Mouse (Mus musculus): ENCODE results near the gene Il6ra.

The Il6ra gene

GRCm38 (mm10) chr3:89909703-89910542 is 3.1 kb downstream of the Il6ra start:
- DNase-seq (ENCODE audit: low read depth, low spot score), result no peak

DNA sequence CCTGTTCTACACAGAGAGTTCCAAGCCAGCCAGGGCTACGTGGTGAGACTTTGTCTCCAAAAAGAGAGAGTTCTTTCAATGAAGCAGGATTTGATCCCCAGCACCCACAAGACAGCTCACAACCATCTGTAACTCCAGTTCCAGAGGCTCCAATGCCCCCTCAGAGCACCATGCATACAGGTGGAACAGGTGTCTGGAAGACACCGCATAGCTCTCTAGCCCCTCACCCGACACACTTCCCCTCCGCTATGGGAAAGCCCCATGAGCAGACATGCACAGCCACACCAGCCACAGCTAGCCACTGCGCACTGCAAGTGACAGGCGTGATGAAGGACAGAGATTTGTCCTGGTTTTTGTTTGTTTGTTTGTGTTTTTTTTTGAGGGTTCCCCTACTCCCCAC is 4.2 kb downstream of the Il6ra start:
- peak; percentile 70 for DNase-seq (ENCODE audit: low read depth, low spot score)

DNA sequence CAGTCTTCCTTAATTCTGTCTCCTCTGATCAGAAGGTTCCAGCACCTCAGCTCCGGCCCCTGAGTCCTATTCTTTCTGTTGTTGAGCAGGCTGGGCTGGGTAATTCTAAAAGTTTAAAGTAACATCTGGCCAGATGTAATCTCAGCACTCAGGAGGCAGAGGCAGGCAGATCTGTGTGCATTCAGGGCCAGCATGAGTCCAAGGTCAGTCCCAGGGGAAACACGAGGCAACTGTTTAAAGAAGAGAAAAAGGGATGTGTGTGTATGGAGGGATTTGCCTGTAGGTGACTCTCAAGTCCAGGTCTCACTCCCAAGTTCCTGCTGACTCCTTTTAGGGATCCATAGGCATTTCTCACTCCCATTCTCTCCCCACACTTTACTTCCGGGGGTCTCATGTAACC is 5.2 kb downstream of the Il6ra start:
- no peak for DNase-seq (ENCODE audit: low read depth, low spot score)

DNA sequence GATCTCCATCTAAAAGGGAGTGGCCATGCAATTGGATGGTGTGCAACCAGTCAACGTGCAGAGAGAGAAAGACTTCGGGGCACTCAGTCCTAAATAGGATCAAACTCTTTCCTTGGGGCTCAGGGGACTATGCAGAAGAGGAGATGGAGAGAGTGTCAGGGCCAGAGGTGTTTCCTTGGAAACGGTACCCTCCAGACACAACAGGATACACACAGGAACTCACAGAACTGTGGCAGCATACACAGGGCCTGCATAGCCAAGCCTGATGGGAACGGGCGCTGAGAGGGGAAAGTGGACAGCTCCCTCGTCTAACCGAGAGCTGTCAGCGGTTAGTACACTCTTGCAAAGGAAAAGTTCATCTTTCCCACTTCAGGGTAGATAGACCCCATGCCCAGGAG is 13.5 kb downstream of the Il6ra start:
- peak; percentile 47 for DNase-seq (ENCODE audit: low read depth, low spot score)

DNA sequence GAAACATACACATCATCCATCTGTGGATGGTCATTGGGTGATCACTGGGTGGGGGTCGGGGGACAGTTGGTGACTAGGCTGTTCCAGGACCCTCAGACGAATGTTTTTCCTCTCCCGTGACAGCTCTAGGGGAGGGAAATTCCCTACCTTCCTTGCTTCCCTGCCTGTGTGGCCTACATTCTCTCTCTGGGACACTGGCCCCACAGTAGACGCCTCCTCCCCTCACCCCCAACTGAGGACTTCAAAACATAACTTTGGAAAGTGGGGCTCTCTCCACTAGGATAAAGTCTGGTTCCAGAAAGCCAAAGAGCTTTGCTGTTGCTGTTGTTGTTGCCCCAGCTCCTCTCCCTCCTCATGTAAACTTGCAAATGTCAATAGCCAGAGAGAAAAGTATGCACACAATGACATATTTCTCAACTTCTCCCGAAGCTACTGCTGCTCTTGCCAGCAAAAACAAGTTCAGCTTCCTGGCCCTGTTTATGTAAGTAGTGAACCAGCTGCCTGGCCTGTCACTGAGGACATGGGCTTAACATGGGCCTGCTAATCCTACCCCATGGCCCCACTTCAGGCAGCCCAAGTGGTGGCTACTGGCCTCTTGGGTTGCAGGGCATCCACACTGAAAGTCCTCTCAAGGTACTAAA is 14.0 kb downstream of the Il6ra start:
- peak; percentile 27 for DNase-seq (ENCODE audit: low read depth, low spot score)

DNA sequence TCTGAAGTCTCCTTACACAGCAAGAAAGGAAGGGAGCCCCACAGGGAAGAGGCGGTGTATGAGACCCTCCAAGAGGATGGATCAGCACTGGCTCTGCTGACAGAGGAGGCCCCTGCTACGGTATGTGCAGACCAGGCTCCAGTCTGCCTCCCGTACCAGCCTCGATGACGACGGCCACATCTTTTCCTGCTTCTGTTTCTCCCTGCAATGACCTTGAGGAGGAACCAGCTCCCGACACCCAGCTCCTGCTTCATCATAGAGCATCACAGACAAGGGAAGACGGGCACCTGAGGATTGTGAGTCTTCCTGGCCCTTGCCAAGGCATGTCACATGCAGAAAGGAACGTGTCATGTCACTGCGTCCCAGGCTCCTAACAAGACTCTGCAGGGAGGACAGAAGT is 15.0 kb downstream of the Il6ra start:
- no peak for DNase-seq (ENCODE audit: low read depth, low spot score)

DNA sequence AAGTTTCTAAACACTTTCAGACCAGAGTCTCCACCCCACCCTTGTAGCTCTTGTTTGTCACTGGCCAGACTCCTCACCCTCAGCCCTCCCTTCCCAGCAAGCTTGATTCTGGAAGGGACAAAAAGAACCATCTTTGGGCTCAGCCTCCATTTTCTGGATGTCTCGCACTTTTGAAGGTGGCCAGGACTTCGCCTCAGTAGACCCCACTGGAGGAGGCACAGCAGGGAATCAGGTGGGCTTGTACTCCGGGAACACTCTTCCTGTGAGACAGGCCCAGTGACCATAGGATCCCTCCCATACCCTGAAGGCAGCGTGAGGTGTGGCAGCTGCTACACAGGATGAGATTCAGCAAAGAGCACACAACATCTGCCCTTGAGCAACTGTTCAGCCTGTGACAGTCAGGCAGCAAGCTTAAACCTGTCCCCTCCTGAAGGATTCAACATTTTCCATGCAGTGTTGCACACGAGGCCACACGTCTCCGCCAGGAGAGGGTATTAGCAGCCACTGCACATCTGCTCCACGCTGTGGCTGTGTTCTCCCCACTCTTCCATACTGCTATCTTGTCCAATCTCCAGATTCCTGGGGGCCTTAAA is 15.7 kb downstream of the Il6ra start:
- no peak for DNase-seq (ENCODE audit: low read depth, low spot score)

DNA sequence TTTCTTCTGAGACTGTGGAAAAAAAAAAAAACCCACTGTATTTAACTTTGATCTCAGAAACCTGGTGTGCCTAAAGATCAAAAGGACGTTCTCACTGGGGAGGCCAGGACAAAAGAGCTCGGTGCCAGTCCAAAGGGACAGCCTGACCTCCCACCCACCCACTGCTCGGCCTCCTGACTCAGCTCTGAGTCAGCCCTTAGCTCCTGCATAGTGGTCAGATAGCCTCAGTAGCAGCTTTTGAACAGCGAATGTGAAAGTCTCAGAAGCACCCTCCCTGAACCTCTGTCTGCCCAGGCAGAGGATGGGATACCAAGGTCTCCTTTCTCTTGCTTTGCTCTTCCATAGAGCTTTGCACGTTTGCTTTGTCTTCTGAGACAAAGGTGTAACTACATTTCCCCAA is 16.4 kb downstream of the Il6ra start:
- peak; percentile 44 for DNase-seq (ENCODE audit: low read depth, low spot score)

DNA sequence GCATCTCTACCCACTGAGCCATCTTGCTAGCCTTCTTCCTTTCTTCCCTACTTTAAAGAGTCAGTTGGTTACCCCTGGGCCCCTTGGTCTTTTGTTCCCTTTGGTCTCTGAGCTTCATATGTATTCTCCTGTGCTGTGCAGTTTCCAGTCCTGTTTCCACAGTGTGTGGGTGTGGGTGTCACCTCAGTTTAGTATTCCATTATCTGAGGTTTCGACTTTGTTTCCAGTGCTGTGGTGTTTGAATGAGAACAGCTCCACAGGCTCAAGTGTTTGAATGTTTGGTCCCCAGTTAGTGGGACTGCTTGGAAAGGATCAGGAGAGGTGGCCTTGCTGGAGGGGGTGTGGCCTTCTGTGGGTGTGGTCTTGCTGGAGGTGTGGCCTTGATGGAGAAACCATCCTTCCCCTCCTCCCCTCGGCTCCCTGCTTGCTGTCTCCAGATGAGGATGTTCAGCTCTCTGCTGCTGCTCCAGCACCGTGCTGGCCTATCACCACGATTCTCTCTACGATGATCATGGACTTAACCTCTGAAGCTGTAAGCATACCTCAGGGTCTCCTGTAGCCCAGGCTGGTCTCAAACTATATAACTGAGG is 20.4 kb downstream of the Il6ra start:
- DNase-seq (ENCODE audit: low read depth, low spot score), result peak; percentile 53

GRCm38 (mm10) chr3:89891696-89892095 is 21.3 kb downstream of the Il6ra start:
- DNase-seq (ENCODE audit: low read depth, low spot score), result no peak

DNA sequence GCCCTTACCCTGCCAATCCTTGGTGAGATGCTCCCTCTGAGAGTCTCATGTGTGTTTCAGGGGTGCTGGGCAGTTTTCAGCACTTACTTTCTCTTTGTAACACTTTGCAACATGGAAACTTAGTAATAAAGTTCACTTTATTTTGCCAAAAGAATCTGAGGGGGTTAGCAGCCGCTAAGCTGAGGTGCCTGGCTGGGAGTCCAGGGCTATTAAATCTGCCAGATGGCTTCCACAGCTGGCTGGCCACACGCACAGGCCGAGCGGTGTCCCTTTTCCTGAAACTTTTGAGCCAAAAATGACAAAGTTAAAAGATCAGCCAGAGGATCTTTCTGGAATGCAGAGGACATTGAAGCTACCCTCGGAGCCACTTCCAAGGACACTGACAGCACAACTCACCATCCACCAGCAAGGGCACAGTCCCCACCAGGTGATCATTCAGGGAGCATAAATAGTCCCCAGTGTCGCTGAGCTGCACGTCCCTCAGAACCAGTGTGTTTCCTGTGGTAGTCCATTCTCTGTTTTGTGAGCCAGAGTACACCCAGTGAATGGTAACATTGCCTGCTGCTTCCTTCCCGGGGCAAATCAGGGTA is 23.1 kb downstream of the Il6ra start:
- DNase-seq (ENCODE audit: low read depth, low spot score), result no peak

DNA sequence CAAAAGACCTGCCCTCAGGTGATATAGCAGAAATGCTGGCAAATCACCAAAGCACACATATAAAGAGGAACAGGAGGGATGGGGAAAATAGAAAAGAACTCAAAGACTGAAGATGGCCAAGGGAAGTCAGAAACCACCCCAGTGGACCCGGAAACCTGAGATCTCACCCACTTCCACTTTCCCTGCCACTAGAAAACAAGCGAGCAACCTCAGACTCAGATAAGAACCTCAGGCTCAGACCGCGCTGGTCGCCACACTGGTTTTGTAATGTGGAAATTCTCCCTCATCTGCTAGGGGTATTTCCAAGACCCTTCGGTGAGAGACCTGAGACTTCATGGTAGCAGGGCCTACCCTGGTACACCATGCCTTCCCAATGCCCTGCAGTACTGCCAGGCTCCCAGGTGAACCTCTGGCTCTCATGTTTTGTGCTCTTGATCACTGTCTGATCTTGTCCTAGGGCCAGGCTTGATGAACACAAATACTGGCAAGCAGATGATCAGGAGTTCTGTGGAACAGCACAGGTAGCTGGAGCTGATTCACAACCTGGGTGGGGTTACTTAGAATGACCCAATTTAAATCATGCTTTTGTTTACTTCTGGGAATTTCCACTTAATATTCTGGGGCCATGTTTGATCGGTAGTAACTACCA is 25.3 kb downstream of the Il6ra start:
- DNase-seq (ENCODE audit: low read depth, low spot score), result peak; percentile 49

GRCm38 (mm10) chr3:89885766-89886165 is 27.2 kb downstream of the Il6ra start:
- no peak for DNase-seq (ENCODE audit: low read depth, low spot score)

GRCm38 (mm10) chr3:89883582-89884041 is 29.4 kb downstream of the Il6ra start:
- no peak for DNase-seq (ENCODE audit: low read depth, low spot score)

GRCm38 (mm10) chr3:89882556-89883181 is 30.3 kb downstream of the Il6ra start:
- DNase-seq (ENCODE audit: low read depth, low spot score), result no peak

GRCm38 (mm10) chr3:89880036-89880851 is 32.8 kb downstream of the Il6ra start:
- DNase-seq (ENCODE audit: low read depth, low spot score), result peak; percentile 56

- DNase-seq (ENCODE audit: low read depth, low spot score), result no peak
Measured at GRCm38 (mm10) chr3:89879326-89879725, 33.7 kb downstream of the Il6ra start.

GRCm38 (mm10) chr3:89878456-89878855 is 34.5 kb downstream of the Il6ra start:
- DNase-seq (ENCODE audit: low read depth, low spot score), result no peak

DNA sequence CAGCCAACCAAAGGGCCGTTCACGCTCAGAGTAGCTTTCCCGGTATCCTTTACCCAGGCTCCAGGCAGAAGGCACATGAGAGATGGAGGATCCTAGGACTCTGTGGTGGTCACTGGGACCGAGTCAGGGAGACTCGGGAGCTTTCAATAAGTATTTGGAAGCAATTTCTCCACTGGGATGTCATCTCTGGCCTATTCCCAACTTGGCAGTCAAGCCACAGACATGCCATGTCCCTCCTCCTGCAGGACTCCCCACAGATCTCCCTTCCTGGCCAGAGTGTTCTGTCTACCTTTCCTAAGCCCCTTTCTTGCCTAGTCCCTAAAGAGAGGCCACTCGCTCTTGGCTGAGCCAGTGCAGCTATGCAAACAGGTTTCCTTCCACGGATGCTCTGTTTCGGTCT is 35.9 kb downstream of the Il6ra start:
- no peak for DNase-seq (ENCODE audit: low read depth, low spot score)

GRCm38 (mm10) chr3:89876469-89876868 is 36.5 kb downstream of the Il6ra start:
- DNase-seq (ENCODE audit: low read depth, low spot score), result peak; percentile 65
